16 mouse cellular contexts compared by ENCODE assay signal in genomic region chr19:15669541-15669940, GRCm38 (mm10).
DNase-seq lines count a peak whose midpoint lies in the region; ATAC-seq and TF ChIP-seq lines count a peak whose summit lies in the region.
"Had no signal": no experiment of that assay in that cellular context is flagged by ENCODE, and none has a peak within 500 bp of the region (broad histone marks: within the 10 kb centered on the region; RNA-seq: fewer than 3 reads in every experiment).

No protein-coding gene starts in this region.

- WGBS in hindbrain, postnatal 0 days: 34% methylated on average over 7 of the region's 7 CpGs
- WGBS in hindbrain, embryonic 13.5 days: 56% methylated on average over 7 of the region's 7 CpGs
- WGBS in neural tube, embryonic 11.5 days: 67% methylated on average over 7 of the region's 7 CpGs
- WGBS in olfactory bulb, adult 2 months: 67% methylated on average over 7 of the region's 7 CpGs

- H3K27ac ChIP-seq in hindbrain, postnatal 0 days: peak overlapping the region; percentile 20; the same call in 1 of the 2 replicates
- no peak overlapping the region for H3K27ac ChIP-seq in hindbrain, embryonic 13.5 days
- H3K27ac ChIP-seq in neural tube, embryonic 11.5 days (ENCODE audit: low read depth, low read length): peak overlapping the region; percentile 67; the same call in 1 of the 2 replicates
- peak overlapping the region; percentile 31 for H3K27ac ChIP-seq in olfactory bulb, adult 2 months (ENCODE audit: insufficient read depth, low read depth, low read length)
- H3K27ac ChIP-seq: embryonic facial prominence, embryonic 12.5 days; intestine, embryonic 15.5 days; liver, embryonic 12.5 days had no signal

- H3K9me3 ChIP-seq in hindbrain, postnatal 0 days (ENCODE audit: low read length): no peaks in the 10 kb centered on the region
- no peaks in the 10 kb centered on the region for H3K9me3 ChIP-seq in hindbrain, embryonic 13.5 days
- H3K9me3 ChIP-seq in neural tube, embryonic 11.5 days (ENCODE audit: control insufficient read depth, low read length): no peaks in the 10 kb centered on the region
- H3K9me3 ChIP-seq: embryonic facial prominence, embryonic 12.5 days; intestine, embryonic 15.5 days; liver, embryonic 12.5 days had no signal

- H3K4me1 ChIP-seq in hindbrain, postnatal 0 days (ENCODE audit: insufficient read depth, low read length): peaks cover 14% of the 10 kb centered on the region
- H3K4me1 ChIP-seq in hindbrain, embryonic 13.5 days (replicated peaks): peaks cover 32% of the 10 kb centered on the region
- H3K4me1 ChIP-seq in neural tube, embryonic 11.5 days (ENCODE audit: control insufficient read depth, insufficient read depth, low read length): peaks cover 18% of the 10 kb centered on the region
- no peaks in the 10 kb centered on the region for H3K4me1 ChIP-seq in olfactory bulb, adult 2 months (ENCODE audit: control insufficient read depth, insufficient read depth, low read length)
- H3K4me1 ChIP-seq: liver, embryonic 12.5 days had no signal

- H3K4me3 ChIP-seq in hindbrain, postnatal 0 days (ENCODE audit: low read length): no peak overlapping the region
- H3K4me3 ChIP-seq in hindbrain, embryonic 13.5 days: no peak overlapping the region
- H3K4me3 ChIP-seq in neural tube, embryonic 11.5 days (ENCODE audit: low read depth, low read length): no peak overlapping the region
- H3K4me3 ChIP-seq in olfactory bulb, adult 2 months (ENCODE audit: insufficient read depth, low read depth, low read length): no peak overlapping the region
- H3K4me3 ChIP-seq: embryonic facial prominence, embryonic 12.5 days; intestine, embryonic 15.5 days; liver, embryonic 12.5 days; myocyte had no signal

- H3K27me3 ChIP-seq in hindbrain, postnatal 0 days (ENCODE audit: insufficient read depth, low read length): no peaks in the 10 kb centered on the region
- peaks cover 17% of the 10 kb centered on the region; the same call in 1 of the 2 replicates for H3K27me3 ChIP-seq in hindbrain, embryonic 13.5 days
- no peaks in the 10 kb centered on the region for H3K27me3 ChIP-seq in neural tube, embryonic 11.5 days (ENCODE audit: control insufficient read depth, insufficient read depth, low read length)
- H3K27me3 ChIP-seq: embryonic facial prominence, embryonic 12.5 days; intestine, embryonic 15.5 days; liver, embryonic 12.5 days had no signal

- H3K9ac ChIP-seq in hindbrain, postnatal 0 days (replicated peaks; ENCODE audit: low read length): no peak overlapping the region
- no peak overlapping the region for H3K9ac ChIP-seq in hindbrain, embryonic 13.5 days
- H3K9ac ChIP-seq in neural tube, embryonic 11.5 days (ENCODE audit: low read length): no peak overlapping the region
- H3K9ac ChIP-seq: embryonic facial prominence, embryonic 12.5 days; intestine, embryonic 15.5 days; liver, embryonic 12.5 days had no signal

- DNase-seq in cerebellum, postnatal 14 days: peak; percentile 46 to 59
- peak; percentile 55 for DNase-seq in hindbrain, postnatal 0 days (ENCODE audit: low spot score)
- DNase-seq in neural tube, embryonic 11.5 days (ENCODE audit: low spot score): no peak
- DNase-seq in neural tube, embryonic 10.5 days (ENCODE audit: extremely low spot score, low spot score): no peak
- no peak for DNase-seq in thymus, postnatal 10 days (ENCODE audit: low spot score in 2 of 2)
- DNase-seq: cerebellum, adult 11 months; heart, postnatal 36 days; kidney, postnatal 4 days had no signal

- no peak for TF ChIP-seq POLR2A in olfactory bulb, adult 2 months (IDR thresholded peaks at IDR 0.05; ENCODE audit: insufficient read depth, low read depth, low read length)

- no peak for TF ChIP-seq CTCF in hindbrain, postnatal 0 days (IDR thresholded peaks at IDR 0.05; ENCODE audit: low read depth)
- no peak for TF ChIP-seq CTCF in olfactory bulb, adult 2 months (IDR thresholded peaks at IDR 0.05; ENCODE audit: insufficient read depth, low read depth, low read length)

- H3K36me3 ChIP-seq in hindbrain, postnatal 0 days (ENCODE audit: insufficient read depth, low read length): no peaks in the 10 kb centered on the region
- H3K36me3 ChIP-seq in hindbrain, embryonic 13.5 days: no peaks in the 10 kb centered on the region
- H3K36me3 ChIP-seq in neural tube, embryonic 11.5 days (ENCODE audit: control insufficient read depth, insufficient read depth, low read length): no peaks in the 10 kb centered on the region
- H3K36me3 ChIP-seq: embryonic facial prominence, embryonic 12.5 days; intestine, embryonic 15.5 days; liver, embryonic 12.5 days had no signal

- no peak overlapping the region for H3K4me2 ChIP-seq in hindbrain, postnatal 0 days (ENCODE audit: low read depth, low read length)
- no peak overlapping the region for H3K4me2 ChIP-seq in hindbrain, embryonic 13.5 days
- no peak overlapping the region for H3K4me2 ChIP-seq in neural tube, embryonic 11.5 days (ENCODE audit: low read depth)
- H3K4me2 ChIP-seq: embryonic facial prominence, embryonic 12.5 days; heart, embryonic 11.5 days; intestine, embryonic 15.5 days; liver, embryonic 12.5 days had no signal

- no peak for ATAC-seq in cerebellum, adult (ENCODE audit: insufficient number of reproducible peaks, low FRiP score, low TSS enrichment)
- ATAC-seq in hindbrain, postnatal 0 days: no peak
- ATAC-seq in hindbrain, embryonic 13.5 days (ENCODE audit: low FRiP score): no peak
- ATAC-seq in neural tube, embryonic 11.5 days (ENCODE audit: insufficient read depth, low FRiP score, low TSS enrichment): no peak
- ATAC-seq: intestine, embryonic 15.5 days; liver, embryonic 12.5 days had no signal

Comparison
In these comparisons a context has a peak if more than half of its experiments do, and no peak if none do; other contexts are left out.
1. DNase-seq: peak in cerebellum, postnatal 14 days (2 of 2) and hindbrain, postnatal 0 days (single experiment); none in neural tube, embryonic 11.5 days (single experiment), neural tube, embryonic 10.5 days (single experiment) and thymus, postnatal 10 days (0 of 2).